In the genomic region with DNA sequence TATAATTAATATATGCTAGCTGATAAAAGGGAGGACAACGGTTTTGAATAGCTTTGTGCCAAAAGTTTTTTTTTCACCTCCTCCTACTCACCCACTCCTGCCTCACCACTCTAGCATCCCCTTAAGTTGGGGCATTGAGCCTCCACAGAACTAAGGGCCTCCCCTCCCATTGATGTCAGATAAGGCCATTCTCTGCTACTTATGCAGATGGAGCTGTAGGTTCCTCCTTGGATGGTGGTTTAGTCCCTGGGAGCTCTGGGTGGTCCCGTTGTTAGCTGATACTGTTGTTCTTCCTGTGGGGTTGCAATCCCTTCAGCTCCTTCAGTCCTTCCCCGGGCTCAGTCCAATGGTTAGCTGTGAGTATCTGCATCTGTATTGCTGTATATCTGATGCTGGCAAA, we compare ENCODE assay signal across 24 mouse cellular contexts. TPM values are rescaled to one million over a fixed set of nuclear protein-coding genes. Genes with fewer than 3 reads are reported as not detected.
A peak's percentile ranks its signal among the peaks of the same experiment; 100 is the strongest.
DNase-seq lines count a peak whose midpoint lies in the region; ATAC-seq and TF ChIP-seq lines count a peak whose summit lies in the region.
"Had no signal": no experiment of that assay in that cellular context is flagged by ENCODE, and none has a peak within 500 bp of the region (broad histone marks: within the 10 kb centered on the region; RNA-seq: fewer than 3 reads in every experiment).

No protein-coding gene starts in this region.

- no peak for TF ChIP-seq CTCF in testis, adult 2 months (IDR thresholded peaks at IDR 0.05; ENCODE audit: control insufficient read depth, insufficient read depth, insufficient replicate concordance, low read depth, low read length)

- no peaks in the 10 kb centered on the region for H3K4me1 ChIP-seq in testis, adult 2 months (ENCODE audit: control insufficient read depth, insufficient read depth, low read length)
- peaks cover 13% of the 10 kb centered on the region for H3K4me1 ChIP-seq in liver, embryonic 16.5 days (ENCODE audit: control insufficient read depth, low read depth, low read length)
- H3K4me1 ChIP-seq in hindbrain, embryonic 13.5 days (replicated peaks), result no peaks in the 10 kb centered on the region
- no peaks in the 10 kb centered on the region for H3K4me1 ChIP-seq in kidney, embryonic 14.5 days (ENCODE audit: control insufficient read depth, insufficient read depth, low read length)
- H3K4me1 ChIP-seq: embryonic facial prominence, embryonic 15.5 days; heart, embryonic 13.5 days; limb, embryonic 10.5 days; midbrain, embryonic 12.5 days had no signal

- no peak for DNase-seq in testis, postnatal 14 days (ENCODE audit: low spot score)
- DNase-seq in liver, result peak; percentile 33
- no peak for DNase-seq in embryo, embryonic 10 days (ENCODE audit: low spot score)
- DNase-seq: adrenal gland, adult 8-10 months; cerebellum, adult 8-10 months; cerebellum, postnatal 36 days; forebrain, postnatal 0 days; gastrocnemius, postnatal 25 days; heart, adult 2 months; kidney, adult 2 months; kidney, postnatal 10 days; thymus, postnatal 36 days had no signal

- H3K4me3 ChIP-seq in testis, adult 2 months (ENCODE audit: control insufficient read depth, low read depth, low read length), result no peak overlapping the region
- H3K4me3 ChIP-seq in liver, embryonic 16.5 days (ENCODE audit: low read depth, low read length), result peak overlapping the region; percentile 15; the same call in 1 of the 2 replicates
- H3K4me3 ChIP-seq in hindbrain, embryonic 13.5 days, result no peak overlapping the region
- no peak overlapping the region for H3K4me3 ChIP-seq in kidney, embryonic 14.5 days (ENCODE audit: low read length)
- H3K4me3 ChIP-seq: embryonic facial prominence, embryonic 15.5 days; heart, adult 2 months; heart, embryonic 13.5 days; limb, embryonic 10.5 days; midbrain, embryonic 12.5 days had no signal

- TF ChIP-seq POLR2A in testis, adult 2 months (IDR thresholded peaks at IDR 0.05; ENCODE audit: control insufficient read depth, low read depth, low read length), result no peak

- peak overlapping the region; percentile 0 for H3K9ac ChIP-seq in liver, embryonic 16.5 days (ENCODE audit: low read depth, low read length)
- H3K9ac ChIP-seq in hindbrain, embryonic 13.5 days, result no peak overlapping the region
- no peak overlapping the region for H3K9ac ChIP-seq in kidney, embryonic 14.5 days (ENCODE audit: low read depth, low read length)
- H3K9ac ChIP-seq: embryonic facial prominence, embryonic 15.5 days; forebrain, postnatal 0 days; heart, embryonic 13.5 days; hindbrain, embryonic 14.5 days; midbrain, embryonic 12.5 days had no signal

- H3K36me3 ChIP-seq in testis, adult 2 months (ENCODE audit: control insufficient read depth, insufficient read depth, low read length), result no peaks in the 10 kb centered on the region
- H3K36me3 ChIP-seq in liver, embryonic 16.5 days (ENCODE audit: control insufficient read depth, insufficient read depth), result 0 out of 2 replicates have a peak, but pooled peaks cover under 1% of the 10 kb centered on the region
- peaks cover 4% of the 10 kb centered on the region for H3K36me3 ChIP-seq in hindbrain, embryonic 13.5 days
- H3K36me3 ChIP-seq in kidney, embryonic 14.5 days (ENCODE audit: control insufficient read depth, insufficient read depth, low read length), result peaks cover 3% of the 10 kb centered on the region; the same call in 1 of the 2 replicates
- H3K36me3 ChIP-seq: embryonic facial prominence, embryonic 15.5 days; midbrain, embryonic 12.5 days had no signal

- 17% methylated on average over 3 of the region's 3 CpGs for WGBS in liver, embryonic 16.5 days (ENCODE audit: insufficient replicate concordance)
- 23% methylated on average over 3 of the region's 3 CpGs for WGBS in hindbrain, embryonic 13.5 days
- WGBS in kidney, embryonic 14.5 days, result 31% methylated on average over 3 of the region's 3 CpGs

- H3K4me2 ChIP-seq in liver, embryonic 16.5 days (ENCODE audit: low read depth, low read length), result peak overlapping the region; percentile 55
- no peak overlapping the region for H3K4me2 ChIP-seq in hindbrain, embryonic 13.5 days
- no peak overlapping the region for H3K4me2 ChIP-seq in kidney, embryonic 14.5 days (replicated peaks; ENCODE audit: low read depth, low read length)
- H3K4me2 ChIP-seq: embryonic facial prominence, embryonic 15.5 days; heart, embryonic 13.5 days; hindbrain, embryonic 14.5 days; midbrain, embryonic 12.5 days had no signal

- H3K27me3 ChIP-seq in testis, adult 2 months (ENCODE audit: control insufficient read depth, insufficient read depth, low read length), result no peaks in the 10 kb centered on the region
- H3K27me3 ChIP-seq in liver, embryonic 16.5 days (ENCODE audit: control insufficient read depth, insufficient read depth, low read depth, low read length), result no peaks in the 10 kb centered on the region
- H3K27me3 ChIP-seq in hindbrain, embryonic 13.5 days, result no peaks in the 10 kb centered on the region
- H3K27me3 ChIP-seq in kidney, embryonic 14.5 days (ENCODE audit: control insufficient read depth, insufficient read depth, low read length), result no peaks in the 10 kb centered on the region
- H3K27me3 ChIP-seq: embryonic facial prominence, embryonic 15.5 days; heart, embryonic 13.5 days; midbrain, embryonic 12.5 days had no signal

- no peaks in the 10 kb centered on the region for H3K9me3 ChIP-seq in liver, embryonic 16.5 days (replicated peaks; ENCODE audit: control insufficient read depth, low read length)
- no peaks in the 10 kb centered on the region for H3K9me3 ChIP-seq in hindbrain, embryonic 13.5 days
- no peaks in the 10 kb centered on the region for H3K9me3 ChIP-seq in kidney, embryonic 14.5 days (ENCODE audit: control insufficient read depth, low read length)
- H3K9me3 ChIP-seq: embryonic facial prominence, embryonic 15.5 days; heart, embryonic 13.5 days; limb, embryonic 10.5 days; midbrain, embryonic 12.5 days had no signal

- H3K27ac ChIP-seq in testis, adult 2 months (ENCODE audit: control insufficient read depth, insufficient read depth, low read depth, low read length), result 0 out of 2 replicates have a peak overlapping the region, but pooled peaks have one; percentile 13
- peak overlapping the region; percentile 85 for H3K27ac ChIP-seq in liver, embryonic 16.5 days (ENCODE audit: low read length)
- H3K27ac ChIP-seq in hindbrain, embryonic 13.5 days, result no peak overlapping the region
- no peak overlapping the region for H3K27ac ChIP-seq in kidney, embryonic 14.5 days (ENCODE audit: low read depth, low read length)
- H3K27ac ChIP-seq: embryonic facial prominence, embryonic 15.5 days; heart, adult 2 months; heart, embryonic 13.5 days; hindbrain, embryonic 14.5 days; limb, embryonic 10.5 days; midbrain, embryonic 12.5 days had no signal

- peak; percentile 65 for ATAC-seq in liver, embryonic 16.5 days (ENCODE audit: low read depth)
- no peak for ATAC-seq in hindbrain, embryonic 13.5 days (ENCODE audit: low FRiP score)
- no peak for ATAC-seq in kidney, embryonic 14.5 days (ENCODE audit: low FRiP score, low TSS enrichment)
- ATAC-seq: activated CD4-positive, CD25-positive, alpha-beta regulatory T cell, adult 4 months; forebrain, postnatal 0 days; inflammation-experienced regulatory T-cells, adult 6 months; lung, postnatal 0 days had no signal

RNA-seq across cellular contexts. Expression of gene Gripap1, which starts 10.3 kb away (rescaled TPM):
- 11.3 and 11.9 TPM in 2 replicates for polyA plus RNA-seq in testis, adult 2 months (2012; rRNA removed)
- 27.7 and 28.9 TPM in 2 replicates for polyA plus RNA-seq in liver, embryonic 16.5 days (2015; fragmentation: Nextera tagmentation; extraction: Ambion mirVana)
- 73.9 and 77.7 TPM in 2 replicates for polyA plus RNA-seq in hindbrain, embryonic 13.5 days (2015; fragmentation: Nextera tagmentation; extraction: Ambion mirVana)
- polyA plus RNA-seq in kidney, embryonic 14.5 days (2014; fragmentation: Nextera tagmentation; extraction: Ambion mirVana), result 34.5 and 35.8 TPM in 2 replicates

RNA-seq across cellular contexts. Expression of gene Tfe3, which starts 16.9 kb away (rescaled TPM):
- polyA plus RNA-seq in testis, adult 2 months (2012; rRNA removed), result 11.9 and 14.2 TPM in 2 replicates
- polyA plus RNA-seq in liver, embryonic 16.5 days (2015; fragmentation: Nextera tagmentation; extraction: Ambion mirVana), result 9.5 and 11.4 TPM in 2 replicates
- polyA plus RNA-seq in hindbrain, embryonic 13.5 days (2015; fragmentation: Nextera tagmentation; extraction: Ambion mirVana), result 24.8 and 25.5 TPM in 2 replicates
- polyA plus RNA-seq in kidney, embryonic 14.5 days (2014; fragmentation: Nextera tagmentation; extraction: Ambion mirVana), result 19.7 and 25.6 TPM in 2 replicates

RNA-seq across cellular contexts. Expression of gene Ccdc120, which starts 28.6 kb away (rescaled TPM):
- polyA plus RNA-seq in testis, adult 2 months (2012; rRNA removed), result 1.8 and 3.2 TPM in 2 replicates
- 1.6 and 1.9 TPM in 2 replicates for polyA plus RNA-seq in liver, embryonic 16.5 days (2015; fragmentation: Nextera tagmentation; extraction: Ambion mirVana)
- polyA plus RNA-seq in hindbrain, embryonic 13.5 days (2015; fragmentation: Nextera tagmentation; extraction: Ambion mirVana), result 53.9 and 55.5 TPM in 2 replicates
- 15.6 and 21.5 TPM in 2 replicates for polyA plus RNA-seq in kidney, embryonic 14.5 days (2014; fragmentation: Nextera tagmentation; extraction: Ambion mirVana)

RNA-seq across cellular contexts. Expression of gene Kcnd1, which starts 42.8 kb away (rescaled TPM):
- polyA plus RNA-seq in testis, adult 2 months (2012; rRNA removed), result 0.79 and 1.3 TPM in 2 replicates
- 0.19 TPM in 2 replicates for polyA plus RNA-seq in liver, embryonic 16.5 days (2015; fragmentation: Nextera tagmentation; extraction: Ambion mirVana)
- polyA plus RNA-seq in hindbrain, embryonic 13.5 days (2015; fragmentation: Nextera tagmentation; extraction: Ambion mirVana), result 2.5 and 3.0 TPM in 2 replicates
- 1.7 and 2.6 TPM in 2 replicates for polyA plus RNA-seq in kidney, embryonic 14.5 days (2014; fragmentation: Nextera tagmentation; extraction: Ambion mirVana)

RNA-seq across cellular contexts. Expression of gene Praf2, which starts 51.1 kb away (rescaled TPM):
- 1.5 and 2.8 TPM in 2 replicates for polyA plus RNA-seq in testis, adult 2 months (2012; rRNA removed)
- 5.2 and 6.0 TPM in 2 replicates for polyA plus RNA-seq in liver, embryonic 16.5 days (2015; fragmentation: Nextera tagmentation; extraction: Ambion mirVana)
- polyA plus RNA-seq in hindbrain, embryonic 13.5 days (2015; fragmentation: Nextera tagmentation; extraction: Ambion mirVana), result 113 TPM in 2 replicates
- polyA plus RNA-seq in kidney, embryonic 14.5 days (2014; fragmentation: Nextera tagmentation; extraction: Ambion mirVana), result 74.5 and 80.1 TPM in 2 replicates

Comparison
In these comparisons a context has a peak if more than half of its experiments do, and no peak if none do; other contexts are left out.
1. H3K27ac ChIP-seq: peak in testis, adult 2 months (single experiment) and liver, embryonic 16.5 days (single experiment); none in hindbrain, embryonic 13.5 days (single experiment) and kidney, embryonic 14.5 days (single experiment).